Mouse (Mus musculus) heart, embryonic 16.5 days (tissue): ENCODE results near the gene Gse1. TPM values are rescaled to one million over a fixed set of nuclear protein-coding genes. Genes with fewer than 3 reads are reported as not detected.

Source experiments
- ATAC-seq: fragments of 200-750 bp; cut with Nextera tagmentation; replicated peaks from 2 replicates; pipeline ENCODE4 v1.8.0; 2017; ENCODE audit warnings: moderate number of reproducible peaks; ENCODE audit not compliant: insufficient read depth, low FRiP score; ENCODE audit errors: extremely low read depth
- H3K27ac ChIP-seq: fragments of 300-500 bp; sonication (generic); 2 replicates; pipeline ENCODE4 v1.5.1; 2014; ENCODE audit warnings: mild to moderate bottlenecking, low read length, control low read depth, moderate library complexity
- H3K27me3 ChIP-seq: fragments of 300-500 bp; sonication (generic); 2 replicates; pipeline ENCODE4 v1.6.1; 2014; ENCODE audit warnings: low read length, mixed read lengths; ENCODE audit not compliant: control insufficient read depth, insufficient read depth
- H3K36me3 ChIP-seq: fragments of 300-500 bp; sonication (generic); 2 replicates; pipeline ENCODE4 v1.6.1; 2014; ENCODE audit not compliant: control insufficient read depth, insufficient read depth
- H3K4me1 ChIP-seq: fragments of 300-500 bp; sonication (generic); 2 replicates; pipeline ENCODE4 v1.6.1; 2014; ENCODE audit warnings: low read length, mixed read lengths; ENCODE audit not compliant: control insufficient read depth, insufficient read depth
- H3K4me2 ChIP-seq: fragments of 300-500 bp; sonication (generic); 2 replicates; pipeline ENCODE4 v1.6.1; 2014; ENCODE audit warnings: low read depth, mild to moderate bottlenecking, control low read depth, low read length
- H3K4me3 ChIP-seq: fragments of 300-500 bp; sonication (generic); 2 replicates; pipeline ENCODE4 v1.5.1; 2014; ENCODE audit warnings: mild to moderate bottlenecking, control low read depth, low read length
- H3K9ac ChIP-seq: fragments of 300-500 bp; sonication (generic); 2 replicates; pipeline ENCODE4 v1.6.1; 2014; ENCODE audit warnings: low read length, control low read depth
- H3K9me3 ChIP-seq: fragments of 300-500 bp; sonication (generic); replicated peaks from 2 replicates; pipeline ENCODE4 v1.6.1; 2016; ENCODE audit warnings: low read length; ENCODE audit not compliant: control insufficient read depth
- WGBS: fragments of 180-500 bp; shearing (Covaris S2); extraction: QIAGEN DNeasy Blood & Tissue Kit; methylation state at CpG from one replicate; pipeline ENCODE4 v1.1.7; 2014; 5-methylcytosine and 5-hydroxymethylcytosine counted together
- polyA plus RNA-seq: library from polyadenylated mRNA; unstranded; fragments of >200 nt; fragmentation: Nextera tagmentation; extraction: Ambion mirVana; gene quantifications from 2 replicates; pipeline ENCODE4 v1.2.1, GENCODE M21; 2015

Gse1 gene
- polyA plus RNA-seq, 1 experiment from 2014 or later = 7.7 TPM

DNA sequence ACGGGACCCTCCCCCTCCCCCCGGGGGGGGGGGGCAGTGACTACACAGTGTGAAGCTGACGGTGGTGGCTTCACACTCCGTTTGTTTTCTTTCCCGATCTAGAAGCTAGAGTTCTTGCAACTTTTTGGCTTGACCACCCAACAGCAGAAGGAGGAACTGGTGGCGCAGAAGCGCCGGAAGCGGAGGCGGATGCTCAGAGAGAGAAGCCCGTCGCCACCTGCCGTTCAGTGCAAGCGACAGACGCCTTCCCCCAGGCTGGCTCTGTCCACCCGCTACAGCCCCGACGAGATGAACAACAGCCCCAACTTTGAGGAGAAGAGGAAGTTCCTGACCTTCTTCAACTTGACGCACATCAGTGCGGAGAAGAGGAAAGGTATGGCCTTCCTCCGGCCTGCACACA, 344.3 kb downstream of the Gse1 start:
- H3K27ac ChIP-seq = no peak overlapping the region
- peaks cover 84% of the 10 kb centered on the region for H3K36me3 ChIP-seq
- 77% methylated on average over 21 of the region's 21 CpGs for WGBS
- H3K4me2 ChIP-seq = no peak overlapping the region
- ATAC-seq = no peak
- no peaks in the 10 kb centered on the region for H3K9me3 ChIP-seq
- peaks cover 6% of the 10 kb centered on the region for H3K4me1 ChIP-seq
- H3K27me3 ChIP-seq = no peaks in the 10 kb centered on the region
- no peak overlapping the region for H3K9ac ChIP-seq
- H3K4me3 ChIP-seq = no peak overlapping the region

DNA sequence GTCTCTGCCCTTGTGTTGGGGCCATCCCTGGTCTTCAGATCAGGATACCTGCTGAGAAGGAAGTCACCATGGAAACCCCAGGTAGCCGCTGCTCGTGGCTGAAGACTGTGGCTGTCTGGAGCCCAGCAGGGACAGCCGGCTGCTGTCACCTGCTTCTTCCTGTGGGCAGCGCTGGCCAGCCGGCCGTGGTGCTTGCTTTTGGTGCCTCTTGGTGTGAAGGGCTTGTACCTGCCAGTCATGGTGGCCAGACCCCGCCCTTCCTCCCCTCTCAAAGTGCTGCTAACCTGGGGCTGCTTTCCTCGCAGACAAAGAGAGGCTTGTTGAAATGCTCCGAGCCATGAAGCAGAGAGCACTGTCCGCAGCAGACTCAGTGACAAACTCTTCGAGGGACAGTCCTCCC, 345.6 kb downstream of the Gse1 start:
- peaks cover 84% of the 10 kb centered on the region for H3K36me3 ChIP-seq
- WGBS = 74% methylated on average over 11 of the region's 11 CpGs
- H3K4me1 ChIP-seq = peaks cover 6% of the 10 kb centered on the region
- no peak overlapping the region for H3K9ac ChIP-seq
- no peaks in the 10 kb centered on the region for H3K9me3 ChIP-seq
- H3K4me3 ChIP-seq = no peak overlapping the region
- H3K4me2 ChIP-seq = no peak overlapping the region
- ATAC-seq = no peak
- H3K27ac ChIP-seq = no peak overlapping the region
- H3K27me3 ChIP-seq = no peaks in the 10 kb centered on the region

DNA sequence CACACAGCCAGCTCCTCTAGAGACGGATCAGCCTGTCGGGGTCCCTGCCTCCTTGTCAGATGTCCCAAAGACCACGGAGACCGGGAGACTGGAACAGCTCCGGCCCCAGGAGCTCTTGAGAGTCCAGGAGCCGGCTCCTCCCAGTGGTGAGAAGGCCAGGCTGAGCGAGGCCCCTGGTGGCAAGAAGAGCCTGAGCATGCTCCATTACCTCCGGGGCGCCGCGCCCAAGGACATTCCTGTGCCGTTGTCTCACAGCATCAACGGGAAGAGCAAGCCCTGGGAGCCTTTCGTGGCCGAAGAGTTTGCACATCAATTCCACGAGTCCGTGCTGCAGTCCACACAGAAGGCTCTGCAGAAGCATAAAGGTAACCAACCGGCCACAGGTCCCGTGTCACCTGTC, 346.7 kb downstream of the Gse1 start:
- 52% methylated on average over 19 of the region's 19 CpGs for WGBS
- Histone ChIP-seq H3K27me3 (no peaks in the 10 kb centered on the region), H3K36me3 (peaks cover 86% of the 10 kb centered on the region), H3K9me3 (no peaks in the 10 kb centered on the region), H3K4me1 (peaks cover 6% of the 10 kb centered on the region), H3K9ac (no peak overlapping the region), H3K27ac (no peak overlapping the region), H3K4me3 (no peak overlapping the region), H3K4me2 (no peak overlapping the region)
- no peak for ATAC-seq

DNA sequence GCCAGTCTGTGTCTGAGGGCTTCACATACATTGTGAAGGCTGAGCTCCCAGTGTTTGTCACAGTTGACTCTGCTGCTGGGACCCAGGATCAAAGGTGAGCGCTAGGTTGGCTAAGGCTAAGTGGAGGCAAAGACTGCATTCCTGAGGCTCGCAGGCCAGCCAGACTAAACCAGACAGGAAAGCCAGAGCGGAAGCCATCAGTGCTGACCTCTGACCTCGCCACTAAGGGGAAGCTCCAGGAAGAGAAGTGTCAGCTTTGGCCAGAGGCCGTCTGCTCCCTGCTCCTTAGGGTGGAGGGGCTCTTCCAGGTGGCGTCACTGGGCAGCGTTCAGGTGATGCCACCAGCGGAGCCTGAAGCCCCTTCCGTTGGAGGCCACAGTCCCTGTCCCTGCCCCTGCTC, 347.5 kb downstream of the Gse1 start:
- no peak for ATAC-seq
- Histone ChIP-seq H3K4me3 (no peak overlapping the region), H3K4me1 (peaks cover 2% of the 10 kb centered on the region; the same call in 1 of the 2 replicates), H3K4me2 (no peak overlapping the region), H3K9me3 (no peaks in the 10 kb centered on the region), H3K36me3 (peaks cover 87% of the 10 kb centered on the region), H3K27me3 (no peaks in the 10 kb centered on the region), H3K27ac (no peak overlapping the region), H3K9ac (no peak overlapping the region)
- 63% methylated on average over 9 of the region's 9 CpGs for WGBS

DNA sequence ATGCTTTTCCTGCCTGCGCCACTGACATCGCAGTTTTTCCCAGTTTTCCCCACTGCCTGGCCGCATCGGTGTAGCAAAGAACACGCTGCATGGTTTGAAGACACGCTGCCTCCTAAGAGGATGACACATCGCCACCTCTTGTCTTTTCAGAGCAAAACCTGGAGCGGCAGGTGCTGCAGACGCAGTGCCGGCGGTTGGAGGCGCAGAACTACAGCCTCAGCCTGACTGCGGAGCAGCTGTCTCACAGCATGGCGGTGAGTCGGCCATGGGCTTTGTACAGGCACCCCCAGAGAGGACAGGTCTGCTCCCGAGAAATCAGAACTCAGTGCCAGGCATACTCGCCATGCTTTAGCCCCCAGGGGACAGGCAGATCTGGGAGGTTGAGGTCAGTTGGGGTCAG, 349.6 kb downstream of the Gse1 start:
- no peaks in the 10 kb centered on the region for H3K9me3 ChIP-seq
- H3K36me3 ChIP-seq = peaks cover 84% of the 10 kb centered on the region
- H3K27ac ChIP-seq = no peak overlapping the region
- H3K27me3 ChIP-seq = no peaks in the 10 kb centered on the region
- WGBS = 92% methylated on average over 17 of the region's 17 CpGs
- no peak overlapping the region for H3K4me3 ChIP-seq
- H3K4me2 ChIP-seq = no peak overlapping the region
- no peak for ATAC-seq
- H3K9ac ChIP-seq = no peak overlapping the region
- H3K4me1 ChIP-seq = peaks cover 3% of the 10 kb centered on the region

DNA sequence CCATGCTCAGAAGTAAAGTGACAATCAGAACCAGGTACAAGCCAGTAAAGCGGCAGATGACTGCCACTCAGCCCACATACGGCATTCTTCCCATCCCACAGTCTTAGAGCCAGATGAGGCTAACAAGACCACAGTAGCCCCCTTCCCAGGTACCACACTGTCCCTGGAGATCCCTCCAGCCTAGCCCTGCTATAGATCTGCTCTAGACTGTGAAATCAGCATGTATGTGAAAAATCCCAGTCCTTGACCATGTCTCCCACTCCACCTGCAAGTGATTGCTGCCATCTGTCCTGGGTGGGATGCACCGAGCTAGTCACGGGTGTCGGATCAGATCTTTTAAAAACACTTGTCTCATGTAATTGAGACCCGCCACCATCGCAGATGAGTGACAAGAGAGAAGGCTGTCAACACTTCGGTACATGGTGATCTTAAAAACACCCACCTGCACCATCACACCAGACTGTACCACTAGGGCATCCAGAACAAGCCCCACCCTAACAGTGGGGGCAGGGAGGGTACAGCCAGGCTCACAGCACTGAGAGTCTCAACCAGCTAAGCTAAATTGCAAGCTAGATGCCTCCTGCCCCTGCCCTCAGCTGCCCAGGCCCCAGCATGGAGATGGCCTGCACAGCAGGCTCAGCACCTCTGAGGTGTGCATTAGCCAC, 352.2 kb downstream of the Gse1 start:
- no peak for ATAC-seq
- peaks cover 60% of the 10 kb centered on the region for H3K36me3 ChIP-seq
- H3K27me3 ChIP-seq = no peaks in the 10 kb centered on the region
- no peaks in the 10 kb centered on the region for H3K9me3 ChIP-seq
- peaks cover 4% of the 10 kb centered on the region; the same call in 1 of the 2 replicates for H3K4me1 ChIP-seq
- no peak overlapping the region for H3K4me2 ChIP-seq
- H3K9ac ChIP-seq = no peak overlapping the region
- WGBS = 74% methylated on average over 8 of the region's 8 CpGs
- no peak overlapping the region for H3K27ac ChIP-seq
- no peak overlapping the region for H3K4me3 ChIP-seq

DNA sequence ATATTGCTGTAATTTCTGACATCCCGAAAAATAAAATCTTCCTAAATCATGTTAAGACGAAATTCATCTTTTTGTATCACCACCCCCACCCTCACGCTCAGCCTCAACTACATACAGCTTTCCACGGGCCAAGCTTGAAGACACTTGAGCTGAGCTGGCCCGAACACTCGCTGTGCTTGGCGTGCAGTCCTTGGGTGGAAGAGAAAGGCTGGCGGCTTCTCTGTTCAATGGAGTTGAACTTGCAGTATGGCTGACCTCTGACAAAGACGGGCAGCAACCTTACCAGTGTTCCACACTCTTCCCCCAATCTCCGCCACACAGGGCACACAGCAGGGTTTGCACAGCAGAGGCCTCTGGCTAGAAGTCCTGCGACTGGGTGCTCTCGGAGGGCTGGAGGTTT, 353.1 kb downstream of the Gse1 start:
- Histone ChIP-seq H3K4me1 (peaks cover 3% of the 10 kb centered on the region; the same call in 1 of the 2 replicates), H3K4me2 (no peak overlapping the region), H3K27ac (no peak overlapping the region), H3K27me3 (no peaks in the 10 kb centered on the region), H3K9ac (no peak overlapping the region), H3K4me3 (no peak overlapping the region), H3K9me3 (no peaks in the 10 kb centered on the region), H3K36me3 (peaks cover 54% of the 10 kb centered on the region)
- WGBS = 85% methylated on average over 12 of the region's 12 CpGs
- ATAC-seq = no peak

DNA sequence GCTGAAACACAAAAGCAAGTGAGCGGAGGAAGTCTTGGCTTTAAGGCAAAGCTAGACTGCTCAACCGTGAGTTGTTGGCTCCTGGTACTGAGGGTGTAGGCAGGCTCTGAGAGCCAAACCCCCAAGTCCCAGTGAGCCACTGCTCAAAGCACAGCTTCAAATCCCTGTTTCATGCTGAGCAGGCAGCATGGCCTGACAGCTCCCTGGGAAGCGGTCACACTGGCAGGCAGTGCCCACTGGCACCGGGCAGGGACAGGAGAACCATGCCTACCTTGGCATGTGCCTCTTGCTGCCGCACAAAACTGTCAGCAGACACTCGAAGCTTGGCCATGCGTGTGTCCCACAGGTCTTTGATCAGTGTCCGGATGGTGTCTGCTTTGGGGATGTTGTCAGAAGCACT, 353.6 kb downstream of the Gse1 start:
- Histone ChIP-seq H3K4me1 (peaks cover 3% of the 10 kb centered on the region; the same call in 1 of the 2 replicates), H3K9ac (no peak overlapping the region), H3K4me2 (no peak overlapping the region), H3K4me3 (no peak overlapping the region), H3K36me3 (peaks cover 50% of the 10 kb centered on the region), H3K9me3 (no peaks in the 10 kb centered on the region), H3K27me3 (no peaks in the 10 kb centered on the region), H3K27ac (no peak overlapping the region)
- ATAC-seq = no peak
- 65% methylated on average over 8 of the region's 8 CpGs for WGBS

DNA sequence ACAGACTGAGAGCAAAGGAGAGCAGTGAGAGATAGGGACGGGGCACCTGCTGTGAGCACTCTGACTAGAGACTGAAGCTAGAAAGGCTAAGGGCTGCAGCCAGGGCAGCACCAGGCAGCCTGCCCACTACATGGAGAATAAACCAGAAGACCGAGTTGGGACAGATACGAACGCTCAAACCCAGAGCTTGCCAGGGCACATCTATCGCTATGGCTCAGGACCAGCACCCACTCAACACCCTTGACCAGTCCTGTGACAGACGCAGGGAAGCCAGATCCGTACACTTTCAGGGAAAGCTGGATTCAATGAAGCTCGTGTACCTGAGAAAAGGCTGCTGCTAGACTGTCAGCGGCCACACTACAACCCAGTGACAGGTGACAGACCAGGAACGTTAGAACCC, 357.3 kb downstream of the Gse1 start:
- no peaks in the 10 kb centered on the region for H3K27me3 ChIP-seq
- H3K9me3 ChIP-seq = no peaks in the 10 kb centered on the region
- WGBS = 78% methylated on average over 10 of the region's 10 CpGs
- no peak for ATAC-seq
- peaks cover 16% of the 10 kb centered on the region for H3K4me1 ChIP-seq
- H3K4me3 ChIP-seq = no peak overlapping the region
- H3K27ac ChIP-seq = no peak overlapping the region
- H3K9ac ChIP-seq = no peak overlapping the region
- peaks cover 16% of the 10 kb centered on the region; the same call in 1 of the 2 replicates for H3K36me3 ChIP-seq
- H3K4me2 ChIP-seq = no peak overlapping the region
